Mouse (Mus musculus) megakaryocyte, adult 5-6 weeks (primary cell): ENCODE measurements at regions not wholly inside any gene's neighbourhood (a gene's known extent, or its start where the extent isn't known, plus 50 kb on each side); places are given as distances from the start of the nearest gene placed in this dataset.
"Not testable (repeated sequence)": the region's sequence is repeated elsewhere in the genome, so short reads cannot be mapped to it uniquely, and the experiment has no call there.

Source experiments
- ATAC-seq: 2 replicates; pipeline ENCODE4 v1.8.0; 2016; ENCODE audit warnings: mild to moderate bottlenecking, inconsistent platforms; ENCODE audit not compliant: poor library complexity, severe bottlenecking

DNA sequence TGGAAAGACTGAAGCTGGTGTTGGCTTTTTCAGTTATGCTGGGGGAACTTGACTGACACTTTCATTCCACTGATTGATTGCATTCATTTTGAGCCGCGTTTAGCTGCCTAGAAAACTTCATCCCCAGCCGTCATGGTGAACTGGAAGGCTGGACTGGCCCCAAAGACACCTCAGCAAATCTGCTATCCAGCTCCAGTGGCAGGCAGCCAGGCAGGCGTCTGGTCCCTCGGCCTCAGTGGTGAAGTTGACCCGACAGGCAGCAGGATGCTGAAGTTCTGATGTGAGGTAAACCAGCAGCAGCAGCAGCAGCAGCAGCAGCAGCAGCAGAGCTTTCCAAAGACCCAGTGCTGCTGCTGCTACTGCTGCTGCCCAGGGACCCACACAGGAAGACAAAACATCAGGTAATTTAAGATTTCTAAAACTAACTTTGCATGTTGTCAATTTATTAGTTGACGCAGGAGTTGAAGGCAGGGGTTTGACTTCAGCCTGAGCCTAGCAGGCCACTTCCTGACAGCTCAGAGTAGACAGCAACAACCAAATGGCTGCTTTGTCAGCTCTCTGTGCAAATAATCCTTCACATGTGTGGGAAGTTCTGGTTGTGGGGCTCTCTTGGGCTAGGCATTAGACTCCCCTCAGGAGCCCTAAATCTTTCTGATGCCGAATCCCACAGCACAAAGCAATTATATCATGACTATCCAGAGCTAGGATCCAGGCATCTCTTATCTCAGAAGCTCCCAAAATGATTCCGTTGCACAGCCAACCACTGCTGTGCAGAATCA, 200.4 kb upstream of the Nhs start:
- ATAC-seq: no peak

DNA sequence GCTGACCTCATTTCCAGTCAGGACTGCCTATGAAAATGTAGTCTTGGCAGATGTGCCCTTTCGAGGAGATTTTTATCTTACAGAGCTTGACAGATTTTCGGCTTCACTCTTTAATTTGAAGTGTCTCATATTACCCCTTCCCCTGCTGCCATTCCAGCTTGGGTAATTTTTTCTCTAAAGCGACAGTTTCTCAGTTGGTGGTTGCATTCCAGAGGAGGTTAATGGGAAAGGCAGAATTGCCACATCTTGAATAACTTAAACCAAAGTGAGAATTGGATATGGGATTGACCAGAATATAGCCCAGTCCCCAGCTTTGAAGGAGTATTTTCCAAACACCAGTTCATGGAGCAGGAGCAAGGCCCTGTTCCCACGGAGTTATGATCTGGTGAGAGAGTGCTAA, 188.8 kb upstream of the Nhs start:
- ATAC-seq: no peak

GRCm38 (mm10) chrX:162347886-162348285, 188.4 kb upstream of the Nhs start:
- no peak for ATAC-seq

- no peak for ATAC-seq
These were observed 186.1 kb upstream of the Nhs start for GRCm38 (mm10) chrX:162345497-162346143.

GRCm38 (mm10) chrX:162332121-162332520, 172.6 kb upstream of the Nhs start:
- ATAC-seq: no peak

GRCm38 (mm10) chrX:162307646-162308045, 148.1 kb upstream of the Nhs start:
- no peak for ATAC-seq

- no peak for ATAC-seq
These were observed 144.6 kb upstream of the Nhs start for GRCm38 (mm10) chrX:162304145-162304544.

DNA sequence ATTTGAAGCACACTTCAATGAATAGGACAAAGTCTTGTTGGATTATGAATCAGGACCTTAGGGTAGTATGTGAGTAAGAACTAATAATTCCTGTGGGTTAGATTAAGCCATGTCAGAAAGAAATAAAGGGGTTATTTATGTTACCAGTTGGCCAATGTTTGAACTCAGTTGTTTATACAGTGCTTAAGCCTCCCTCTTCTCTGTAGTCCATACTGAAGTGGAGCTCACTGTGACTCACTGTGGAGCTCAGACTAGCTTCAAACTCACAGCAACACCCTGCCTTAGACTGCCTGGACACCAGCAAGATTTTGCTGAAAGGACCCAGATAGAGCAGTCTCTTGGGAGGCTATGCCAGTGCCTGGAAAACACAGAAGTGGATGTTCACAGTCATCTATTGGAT, 143.3 kb upstream of the Nhs start:
- ATAC-seq: no peak

DNA sequence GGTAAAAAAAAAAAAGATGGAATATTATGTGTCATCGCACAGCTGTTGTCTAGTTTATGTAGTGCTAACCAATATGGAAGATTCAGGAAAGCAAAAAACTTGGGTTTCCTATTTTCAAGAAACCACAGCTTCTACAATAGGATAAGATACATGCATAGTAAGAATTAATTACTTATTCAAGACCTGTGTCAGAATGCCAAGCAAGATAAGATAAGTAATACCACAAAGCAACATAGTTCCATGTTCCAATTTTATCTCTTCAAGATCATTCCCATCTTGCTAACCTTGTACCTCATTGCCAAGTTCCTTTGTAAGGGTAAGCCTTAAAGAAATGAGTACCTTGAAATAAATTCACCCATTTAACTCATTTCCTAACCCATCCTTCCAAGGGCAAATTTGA, 131.7 kb upstream of the Nhs start:
- ATAC-seq: no peak

- not testable (repeated sequence) for ATAC-seq
These were observed 126.6 kb upstream of the Nhs start for GRCm38 (mm10) chrX:162286155-162286554.

DNA sequence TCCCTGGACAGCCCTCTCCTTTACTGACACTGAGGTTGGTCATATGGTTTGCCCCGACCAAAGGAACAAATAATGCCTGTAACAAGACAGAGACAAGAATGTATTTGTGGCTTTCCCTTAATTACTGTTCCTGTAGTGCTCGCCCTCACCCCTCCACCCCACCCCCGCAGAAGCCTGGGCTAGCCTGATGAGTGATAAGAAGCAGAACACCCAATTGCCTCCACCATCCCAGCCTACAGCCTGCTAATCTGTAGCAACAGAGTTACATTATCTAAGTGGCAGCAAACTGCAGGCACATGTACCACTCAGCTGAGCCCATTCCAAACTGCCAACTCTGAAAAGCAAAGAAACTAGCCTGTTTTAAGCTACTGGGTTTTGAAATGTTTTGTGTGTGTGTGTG, 124.7 kb upstream of the Nhs start:
- peak; percentile 49 for ATAC-seq

GRCm38 (mm10) chrX:162282690-162283089, 123.2 kb upstream of the Nhs start:
- no peak for ATAC-seq

DNA sequence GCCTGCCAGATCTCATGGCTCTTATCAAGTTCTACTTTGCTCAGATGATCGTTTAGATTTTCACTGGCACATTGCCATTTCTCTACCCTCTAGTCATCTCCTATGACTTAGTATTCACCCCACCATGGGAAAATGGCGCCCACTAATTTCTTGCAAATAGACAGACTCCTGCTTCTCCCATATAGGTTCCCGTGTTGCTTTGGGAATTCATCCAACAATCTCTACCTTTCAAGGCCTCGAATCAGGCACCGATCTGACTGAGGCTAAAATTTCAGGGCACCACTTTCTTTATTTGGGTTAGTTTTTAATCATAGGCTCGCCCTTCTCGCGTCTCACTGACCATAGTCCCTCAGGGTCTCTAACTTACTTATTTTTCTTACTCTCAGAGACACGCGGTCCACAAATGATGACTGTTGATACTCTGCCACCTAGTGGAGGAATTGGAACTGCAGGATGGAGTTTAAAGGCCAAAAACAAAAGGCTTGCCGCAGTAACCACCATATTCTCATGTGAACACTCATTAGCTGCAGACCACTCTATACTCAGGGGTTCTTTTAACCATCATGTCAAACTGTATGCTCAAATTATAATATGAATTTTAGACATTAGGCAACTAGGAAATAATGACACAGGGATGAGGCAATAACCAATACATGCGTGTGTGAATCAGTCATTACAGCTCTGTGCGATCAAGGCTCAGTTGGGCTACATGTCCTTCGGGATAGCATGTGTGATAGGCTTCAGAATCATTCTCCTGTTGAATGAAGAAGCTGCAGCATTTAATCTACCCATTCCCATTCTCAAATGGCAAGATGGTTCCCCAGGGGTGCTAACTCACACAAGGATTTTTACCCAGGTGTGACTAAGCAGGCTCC, 119.5 kb upstream of the Nhs start:
- ATAC-seq: no peak

- ATAC-seq: no peak
These were observed 115.1 kb upstream of the Nhs start for GRCm38 (mm10) chrX:162274581-162274980.

DNA sequence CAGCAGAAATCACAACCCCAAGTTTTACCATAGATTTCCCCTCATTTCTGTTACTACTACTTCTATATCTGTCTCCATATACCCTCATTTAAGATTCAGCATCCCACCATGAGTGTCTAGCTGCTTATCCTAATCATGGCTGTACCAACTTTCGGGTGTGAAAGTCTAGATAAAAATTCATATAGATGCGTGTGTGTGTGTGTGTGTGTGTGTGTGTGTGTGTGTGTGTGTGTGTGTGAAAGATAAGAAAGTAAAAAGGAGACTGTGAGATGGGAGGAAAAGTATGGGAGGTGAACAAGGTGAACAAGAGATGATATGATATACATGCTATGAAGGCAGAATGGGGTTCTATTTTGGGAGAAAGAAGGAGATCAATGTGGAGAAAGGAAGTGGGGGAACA, 111.7 kb upstream of the Nhs start:
- no peak for ATAC-seq

DNA sequence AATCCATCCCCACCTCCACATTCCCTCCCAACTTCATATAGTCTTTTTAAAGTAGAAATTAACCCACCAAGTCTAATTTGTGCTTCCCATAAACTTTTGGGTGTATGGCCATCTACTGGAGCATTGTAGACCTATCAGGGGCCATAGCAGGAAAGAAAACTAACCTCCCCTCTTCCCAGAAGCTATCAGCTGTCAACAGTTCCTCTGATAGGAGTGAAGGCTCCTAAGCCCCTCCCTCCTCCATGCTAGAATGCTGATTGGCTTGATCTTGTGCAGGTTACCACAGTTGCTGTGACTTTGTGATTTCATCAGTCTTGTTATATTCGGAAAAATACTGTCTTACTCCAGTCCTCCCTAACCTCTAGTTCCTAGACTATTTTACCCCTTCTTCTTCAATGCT, 109.4 kb upstream of the Nhs start:
- ATAC-seq: no peak

DNA sequence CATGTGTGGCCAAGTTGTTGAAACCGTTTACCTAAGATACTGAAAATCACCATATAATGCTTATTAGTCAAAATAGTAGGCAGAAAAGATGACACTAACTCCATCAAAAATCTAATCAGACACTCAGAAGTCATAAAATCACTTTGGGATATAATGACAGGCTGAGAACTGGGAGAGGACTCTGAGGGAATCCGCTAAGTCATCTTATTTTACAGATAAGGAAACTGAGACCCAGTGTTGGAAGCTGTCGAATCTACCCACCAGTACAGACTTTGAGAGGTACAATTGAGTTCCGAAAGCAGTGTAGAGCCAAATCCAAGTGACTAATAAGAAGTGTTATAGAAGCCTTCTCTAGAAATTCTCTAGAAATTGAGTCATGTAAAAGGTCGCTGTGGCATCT, 108.6 kb upstream of the Nhs start:
- ATAC-seq: no peak

- no peak for ATAC-seq
These were observed 108.1 kb upstream of the Nhs start for GRCm38 (mm10) chrX:162267679-162268078.

- ATAC-seq: no peak
These were observed 107.2 kb upstream of the Nhs start for GRCm38 (mm10) chrX:162266769-162267168.

DNA sequence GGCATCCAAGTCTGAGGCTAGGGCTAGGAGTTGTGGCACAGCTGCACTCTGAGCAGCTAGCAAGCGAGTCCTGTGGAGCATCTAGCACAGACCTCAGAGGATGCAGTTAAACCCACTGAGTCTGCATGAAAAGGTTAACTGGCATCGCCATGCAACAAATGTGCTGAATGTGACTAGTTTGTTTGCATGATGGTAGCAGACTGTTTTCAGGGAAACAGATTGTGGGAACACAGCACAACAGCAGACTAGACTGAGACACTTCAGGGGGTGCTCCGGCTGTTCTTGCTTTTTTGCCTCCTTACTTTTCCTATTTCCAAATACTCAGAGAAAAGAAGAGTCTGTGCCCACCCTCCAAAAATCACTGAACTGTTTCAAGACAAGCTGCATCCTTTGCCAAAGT, 97.9 kb upstream of the Nhs start:
- no peak for ATAC-seq

- ATAC-seq: no peak
These were observed 96.3 kb upstream of the Nhs start for GRCm38 (mm10) chrX:162255873-162256272.

DNA sequence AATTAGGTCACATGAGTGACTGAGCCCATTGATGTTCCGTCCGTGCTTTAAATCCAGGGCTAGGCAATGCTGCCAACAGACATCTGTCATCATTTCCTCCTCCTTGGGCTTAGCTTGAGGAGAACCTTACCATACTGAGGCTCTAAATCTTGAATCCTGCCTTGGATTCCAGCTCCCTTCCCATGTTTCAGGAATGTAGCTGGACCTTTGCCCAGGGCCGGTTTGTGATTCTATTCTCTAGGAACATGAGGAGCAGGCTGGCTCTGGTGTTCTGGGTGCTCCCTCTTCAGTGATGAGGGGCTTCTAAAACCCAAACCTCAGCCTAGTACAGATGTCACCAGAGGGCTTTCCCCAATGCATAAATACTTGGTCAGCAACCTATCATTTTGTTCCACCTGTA, 81.8 kb upstream of the Nhs start:
- ATAC-seq: no peak
